Mouse (Mus musculus) embryonic facial prominence, embryonic 13.5 days (tissue): ENCODE data around the gene Pip5kl1. TPM values are rescaled to one million over a fixed set of nuclear protein-coding genes. Genes with fewer than 3 reads are reported as not detected.

Experiments
- ATAC-seq: fragments of 200-750 bp; cut with Nextera tagmentation; 2 replicates; pipeline ENCODE4 v1.8.0; 2017; ENCODE audit warnings: low read depth; ENCODE audit not compliant: insufficient number of reproducible peaks, insufficient read depth, low FRiP score, low TSS enrichment
- H3K27ac ChIP-seq: fragments of 300-500 bp; sonication (generic); 2 replicates; pipeline ENCODE4 v1.5.1; 2015; ENCODE audit warnings: moderate library complexity, mild to moderate bottlenecking, inconsistent platforms
- H3K27me3 ChIP-seq: fragments of 300-500 bp; sonication (generic); 2 replicates; pipeline ENCODE4 v1.6.1; 2015; ENCODE audit warnings: mild to moderate bottlenecking, inconsistent platforms
- H3K36me3 ChIP-seq: fragments of 300-500 bp; sonication (generic); 2 replicates; pipeline ENCODE4 v1.6.1; 2015; ENCODE audit warnings: mild to moderate bottlenecking, inconsistent platforms
- H3K4me1 ChIP-seq: fragments of 300-500 bp; sonication (generic); 2 replicates; pipeline ENCODE4 v1.6.1; 2015; ENCODE audit warnings: inconsistent platforms
- H3K4me2 ChIP-seq: fragments of 300-500 bp; sonication (generic); 2 replicates; pipeline ENCODE4 v1.6.1; 2015; ENCODE audit warnings: moderate library complexity, mild to moderate bottlenecking, inconsistent platforms
- H3K4me3 ChIP-seq: fragments of 300-500 bp; sonication (generic); 2 replicates; pipeline ENCODE4 v1.5.1; 2015; ENCODE audit warnings: mild to moderate bottlenecking, inconsistent platforms
- H3K9ac ChIP-seq: fragments of 300-500 bp; sonication (generic); 2 replicates; pipeline ENCODE4 v1.6.1; 2015; ENCODE audit warnings: mild to moderate bottlenecking, inconsistent platforms
- H3K9me3 ChIP-seq: fragments of 300-500 bp; sonication (generic); 2 replicates; pipeline ENCODE4 v1.6.1; 2016; ENCODE audit warnings: inconsistent platforms
- WGBS: fragments of 180-500 bp; shearing (Covaris S2); methylation state at CpG from one replicate; pipeline ENCODE4 v1.1.7; 2015; ENCODE audit warnings: mixed read lengths; 5-methylcytosine and 5-hydroxymethylcytosine counted together
- polyA plus RNA-seq: library from polyadenylated mRNA; unstranded; fragments of >200 nt; fragmentation: Nextera tagmentation; extraction: Ambion mirVana; gene quantifications from 2 replicates; pipeline ENCODE4 v1.2.1, GENCODE M21; 2015

The Pip5kl1 gene
- polyA plus RNA-seq, 1 experiment from 2014 or later = 1.1 TPM

DNA sequence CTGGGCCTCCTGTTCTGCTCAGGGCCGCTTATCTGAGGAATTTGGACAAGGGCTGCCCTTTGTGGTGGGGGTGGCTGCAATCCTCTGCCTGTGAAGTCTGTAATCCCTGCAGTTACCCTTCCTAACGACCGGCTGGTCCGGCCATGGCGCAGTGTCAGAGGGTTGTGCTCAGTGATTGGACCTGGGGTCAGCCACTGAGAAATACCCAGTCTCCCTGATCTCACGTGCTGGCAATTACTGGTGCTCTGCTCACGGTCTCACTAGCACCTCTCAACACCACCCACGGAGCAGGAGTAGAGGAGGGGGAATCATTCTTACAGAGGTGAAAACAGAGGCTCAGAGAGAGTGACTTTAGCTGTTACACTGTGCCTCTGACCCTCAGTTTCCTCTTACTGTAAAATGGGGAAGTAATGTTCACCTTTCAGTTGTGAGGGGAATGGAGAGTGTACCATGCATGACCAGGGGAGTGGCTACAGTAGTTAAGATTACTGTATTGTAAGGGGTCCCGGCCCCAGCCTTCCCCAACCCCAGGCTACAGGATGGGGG, 37.2 kb upstream of the Pip5kl1 start:
- H3K36me3 ChIP-seq = no peaks in the 10 kb centered on the region

GRCm38 (mm10) chr2:32537941-32538340, 36.7 kb upstream of the Pip5kl1 start:
- ATAC-seq = no peak
- H3K27me3 ChIP-seq = no peaks in the 10 kb centered on the region
- peak overlapping the region; percentile 90 for H3K4me2 ChIP-seq
- H3K4me1 ChIP-seq = peaks cover 77% of the 10 kb centered on the region
- no peaks in the 10 kb centered on the region for H3K9me3 ChIP-seq
- WGBS = 60% methylated on average over 5 of the region's 5 CpGs
- H3K27ac ChIP-seq = peak overlapping the region; percentile 98; the same call in 1 of the 2 replicates
- H3K9ac ChIP-seq = peak overlapping the region; percentile 94
- peak overlapping the region; percentile 92 for H3K4me3 ChIP-seq
- no peaks in the 10 kb centered on the region for H3K36me3 ChIP-seq

More for the DNA sequence above, 37.2 kb upstream of the Pip5kl1 start:
- WGBS = 9% methylated on average over 9 of the region's 9 CpGs
- H3K9ac ChIP-seq = peak overlapping the region; percentile 94
- H3K4me1 ChIP-seq = peaks cover 77% of the 10 kb centered on the region
- peak overlapping the region; percentile 90 for H3K4me2 ChIP-seq
- H3K4me3 ChIP-seq = peak overlapping the region; percentile 92
- no peak for ATAC-seq
- no peaks in the 10 kb centered on the region for H3K27me3 ChIP-seq
- peak overlapping the region; percentile 98 for H3K27ac ChIP-seq
- no peaks in the 10 kb centered on the region for H3K9me3 ChIP-seq

GRCm38 (mm10) chr2:32538461-32538860, 36.1 kb upstream of the Pip5kl1 start:
- 0 out of 2 replicates have a peak overlapping the region, but pooled peaks have one; percentile 39 for H3K27ac ChIP-seq
- H3K9ac ChIP-seq = 0 out of 2 replicates have a peak overlapping the region, but pooled peaks have one; percentile 94
- no peaks in the 10 kb centered on the region for H3K36me3 ChIP-seq
- peak overlapping the region; percentile 90 for H3K4me2 ChIP-seq
- WGBS = 72% methylated on average over 4 of the region's 4 CpGs
- no peak for ATAC-seq
- H3K9me3 ChIP-seq = no peaks in the 10 kb centered on the region
- H3K27me3 ChIP-seq = no peaks in the 10 kb centered on the region
- H3K4me1 ChIP-seq = peaks cover 73% of the 10 kb centered on the region
- peak overlapping the region; percentile 92; the same call in 1 of the 2 replicates for H3K4me3 ChIP-seq

GRCm38 (mm10) chr2:32539452-32539981, 35.1 kb upstream of the Pip5kl1 start:
- peak overlapping the region; percentile 39 for H3K27ac ChIP-seq
- no peaks in the 10 kb centered on the region for H3K27me3 ChIP-seq
- peak overlapping the region; percentile 90 for H3K4me2 ChIP-seq
- H3K9me3 ChIP-seq = no peaks in the 10 kb centered on the region
- no peak for ATAC-seq
- peaks cover 4% of the 10 kb centered on the region; the same call in 1 of the 2 replicates for H3K36me3 ChIP-seq
- no peak overlapping the region for H3K4me3 ChIP-seq
- H3K9ac ChIP-seq = no peak overlapping the region
- peaks cover 63% of the 10 kb centered on the region for H3K4me1 ChIP-seq
- 71% methylated on average over 14 of the region's 14 CpGs for WGBS

- 88% methylated on average over 2 of the region's 2 CpGs for WGBS
- Histone ChIP-seq H3K27me3 (no peaks in the 10 kb centered on the region), H3K9ac (peak overlapping the region; percentile 21; the same call in 1 of the 2 replicates), H3K4me2 (no peak overlapping the region), H3K36me3 (peaks cover 9% of the 10 kb centered on the region; the same call in 1 of the 2 replicates), H3K4me3 (no peak overlapping the region), H3K9me3 (no peaks in the 10 kb centered on the region), H3K27ac (no peak overlapping the region), H3K4me1 (peaks cover 57% of the 10 kb centered on the region)
- ATAC-seq = no peak
Observed at GRCm38 (mm10) chr2:32541333-32541908, 33.2 kb upstream of the Pip5kl1 start.

DNA sequence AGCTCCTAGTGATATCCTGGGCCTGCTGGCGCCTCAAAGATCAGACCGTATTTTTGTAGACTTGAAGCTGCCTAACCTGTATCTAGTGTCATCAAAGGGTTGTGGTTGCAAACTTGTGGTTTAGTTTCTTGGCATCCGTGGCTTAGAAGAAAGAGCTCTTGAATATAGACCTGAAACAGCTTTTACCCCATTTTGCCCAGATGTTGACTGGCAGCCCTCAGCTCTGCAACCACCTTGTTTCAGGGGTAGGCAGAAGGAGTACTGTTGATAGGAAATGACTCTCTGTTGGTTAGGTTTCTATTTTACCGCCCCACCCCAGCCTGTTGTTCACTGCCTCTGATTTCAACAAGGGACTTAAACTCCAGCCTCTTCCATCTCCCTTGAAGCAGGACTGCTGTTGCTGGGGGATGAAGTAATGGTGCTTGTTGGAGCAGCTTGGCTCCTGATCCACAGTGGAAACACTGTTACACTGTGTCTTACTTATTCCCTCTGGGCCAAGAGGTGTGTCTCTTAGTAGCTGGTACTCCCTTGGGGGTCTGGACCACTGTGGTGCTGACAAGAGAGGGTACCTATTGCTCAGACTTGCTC, 32.5 kb upstream of the Pip5kl1 start:
- Histone ChIP-seq H3K36me3 (peaks cover 9% of the 10 kb centered on the region; the same call in 1 of the 2 replicates), H3K27ac (no peak overlapping the region), H3K9ac (0 out of 2 replicates have a peak overlapping the region, but pooled peaks have one; percentile 21), H3K9me3 (no peaks in the 10 kb centered on the region), H3K4me1 (peaks cover 55% of the 10 kb centered on the region), H3K4me3 (no peak overlapping the region), H3K4me2 (no peak overlapping the region), H3K27me3 (no peaks in the 10 kb centered on the region)
- WGBS = 79% methylated on average over 4 of the region's 4 CpGs
- no peak for ATAC-seq

DNA sequence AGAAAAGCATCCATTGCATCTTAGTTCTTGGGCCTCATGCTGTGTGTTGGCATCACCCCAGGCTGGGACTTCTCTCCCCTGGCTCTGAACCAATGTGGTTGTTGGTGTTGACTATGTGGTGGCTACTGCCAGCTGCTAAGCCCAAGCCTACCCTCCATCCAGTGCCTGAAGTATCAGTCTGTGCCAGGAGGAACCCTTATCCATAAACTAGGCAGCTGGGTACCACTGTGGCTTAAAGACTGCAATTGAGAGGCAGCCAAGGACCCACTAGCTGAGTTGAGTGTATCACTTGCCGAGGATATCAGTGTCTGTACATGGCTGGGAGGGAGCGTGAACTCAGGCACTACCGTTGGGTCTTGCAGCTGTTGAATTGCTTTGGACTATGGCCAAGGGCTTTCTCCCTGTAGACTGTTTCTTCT, 31.6 kb upstream of the Pip5kl1 start:
- H3K4me2 ChIP-seq = no peak overlapping the region
- no peak overlapping the region for H3K9ac ChIP-seq
- 89% methylated on average over 3 of the region's 3 CpGs for WGBS
- no peaks in the 10 kb centered on the region for H3K27me3 ChIP-seq
- H3K9me3 ChIP-seq = no peaks in the 10 kb centered on the region
- peaks cover 55% of the 10 kb centered on the region for H3K4me1 ChIP-seq
- no peak for ATAC-seq
- H3K4me3 ChIP-seq = no peak overlapping the region
- peaks cover 9% of the 10 kb centered on the region; the same call in 1 of the 2 replicates for H3K36me3 ChIP-seq
- H3K27ac ChIP-seq = no peak overlapping the region

- H3K9me3 ChIP-seq = no peaks in the 10 kb centered on the region
- H3K9ac ChIP-seq = no peak overlapping the region
- no peaks in the 10 kb centered on the region for H3K27me3 ChIP-seq
- no peak overlapping the region for H3K4me3 ChIP-seq
- peaks cover 58% of the 10 kb centered on the region for H3K4me1 ChIP-seq
- no peak overlapping the region for H3K4me2 ChIP-seq
- H3K27ac ChIP-seq = no peak overlapping the region
- peaks cover 9% of the 10 kb centered on the region; the same call in 1 of the 2 replicates for H3K36me3 ChIP-seq
- WGBS = 81% methylated on average over 1 of the region's 1 CpGs
- ATAC-seq = no peak
Observed at GRCm38 (mm10) chr2:32546951-32547350, 27.6 kb upstream of the Pip5kl1 start.

- H3K27ac ChIP-seq = no peak overlapping the region
- H3K36me3 ChIP-seq = peaks cover 9% of the 10 kb centered on the region; the same call in 1 of the 2 replicates
- no peaks in the 10 kb centered on the region for H3K27me3 ChIP-seq
- H3K9me3 ChIP-seq = no peaks in the 10 kb centered on the region
- no peak for ATAC-seq
- no peak overlapping the region for H3K4me2 ChIP-seq
- H3K4me1 ChIP-seq = peaks cover 58% of the 10 kb centered on the region
- 87% methylated on average over 5 of the region's 5 CpGs for WGBS
- no peak overlapping the region for H3K9ac ChIP-seq
- H3K4me3 ChIP-seq = no peak overlapping the region
Observed at GRCm38 (mm10) chr2:32547380-32547779, 27.2 kb upstream of the Pip5kl1 start.

DNA sequence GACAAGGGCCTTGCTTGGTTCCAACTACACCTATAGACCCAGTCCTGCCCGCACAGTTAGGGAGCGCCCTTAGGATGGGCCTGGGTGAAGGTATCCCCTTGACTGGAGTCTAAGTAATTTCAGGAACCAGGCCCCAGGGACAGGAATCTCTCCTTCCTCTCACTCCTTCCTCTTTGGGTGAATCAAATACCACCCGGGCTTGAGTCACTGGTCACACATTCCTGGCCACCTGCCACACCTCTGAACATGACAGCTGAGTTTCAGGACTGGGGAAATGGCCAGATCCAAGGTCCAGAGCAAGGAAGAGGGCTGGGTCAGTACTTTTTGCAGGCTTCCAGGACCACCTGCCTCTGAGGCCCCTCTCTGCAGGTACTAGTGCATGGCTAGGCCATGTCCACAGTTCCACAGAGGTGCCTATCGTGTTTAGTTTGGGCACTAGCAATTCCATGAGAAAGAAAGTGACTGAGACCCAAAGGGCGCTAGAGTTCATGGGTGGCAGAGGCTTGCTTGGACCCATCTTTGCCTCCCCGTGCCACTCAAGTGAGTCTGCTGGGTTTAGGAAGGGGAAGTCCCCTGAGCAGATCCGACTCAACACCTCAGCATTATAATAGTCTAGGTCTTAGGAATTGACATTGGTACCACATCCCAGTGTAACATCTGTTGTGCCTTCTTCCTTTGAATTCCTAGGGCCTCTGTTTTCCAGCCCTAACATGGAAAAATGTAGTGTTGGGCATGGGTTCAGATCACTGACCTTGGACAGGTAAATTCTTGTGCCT, 26.4 kb upstream of the Pip5kl1 start:
- peak overlapping the region; percentile 93 for H3K27ac ChIP-seq
- H3K4me2 ChIP-seq = no peak overlapping the region

GRCm38 (mm10) chr2:32549171-32549570, 25.4 kb upstream of the Pip5kl1 start:
- no peak overlapping the region for H3K9ac ChIP-seq
- no peaks in the 10 kb centered on the region for H3K9me3 ChIP-seq
- peak overlapping the region; percentile 93 for H3K27ac ChIP-seq
- 0 out of 2 replicates have a peak overlapping the region, but pooled peaks have one; percentile 27 for H3K4me2 ChIP-seq
- 46% methylated on average over 9 of the region's 9 CpGs for WGBS
- H3K4me1 ChIP-seq = peaks cover 58% of the 10 kb centered on the region
- no peaks in the 10 kb centered on the region for H3K27me3 ChIP-seq
- H3K36me3 ChIP-seq = peaks cover 8% of the 10 kb centered on the region; the same call in 1 of the 2 replicates
- ATAC-seq = no peak
- no peak overlapping the region for H3K4me3 ChIP-seq

More for the DNA sequence above, 26.4 kb upstream of the Pip5kl1 start:
- WGBS = 86% methylated on average over 7 of the region's 7 CpGs
- ATAC-seq = no peak
- Histone ChIP-seq H3K36me3 (peaks cover 9% of the 10 kb centered on the region; the same call in 1 of the 2 replicates), H3K9me3 (no peaks in the 10 kb centered on the region), H3K9ac (no peak overlapping the region), H3K4me1 (peaks cover 58% of the 10 kb centered on the region), H3K27me3 (no peaks in the 10 kb centered on the region), H3K4me3 (no peak overlapping the region)
